Comparison of ENCODE assay signal across 8 mouse cellular contexts in genomic region chr3:137864124-137864987, GRCm38 (mm10). TPM values are rescaled to one million over a fixed set of nuclear protein-coding genes. Genes with fewer than 3 reads are reported as not detected.
DNase-seq lines count a peak whose midpoint lies in the region; ATAC-seq and TF ChIP-seq lines count a peak whose summit lies in the region.

TSS of gene H2afz (plus strand) at chr3:137864487.

- H3K4me2 ChIP-seq in embryonic facial prominence, embryonic 13.5 days = peak within 1 kb of the TSS; percentile 65
- H3K4me2 ChIP-seq in limb, embryonic 13.5 days (replicated peaks) = peak within 1 kb of the TSS; percentile 65
- H3K4me2 ChIP-seq in midbrain, embryonic 16.5 days (ENCODE audit: low read length) = peak within 1 kb of the TSS; percentile 56

- WGBS in embryonic facial prominence, embryonic 13.5 days = under 1% methylated on average over 97 of the region's 115 CpGs
- 2% methylated on average over 93 of the region's 115 CpGs for whole genome bisulfite sequencing in heart, adult 2 months
- 0% methylated on average over 74 of the region's 115 CpGs for WGBS in limb, embryonic 13.5 days
- 0% methylated on average over 67 of the region's 115 CpGs for WGBS in midbrain, embryonic 16.5 days

- peak; percentile 97 for DNase-seq in 3134 (ENCODE audit: extremely low read depth, insufficient read length, low spot score)
- DNase-seq in adrenal gland, postnatal 36 days = peak; percentile 98 to 99
- DNase-seq in heart, adult 2 months = peak; percentile 98 to 99
- DNase-seq in kidney, adult 8-10 months = peak; percentile 97 to 98
- peak; percentile 96 to 98 for DNase-seq in spleen, postnatal 10 days (ENCODE audit: low spot score in 2 of 2)

- no peak for TF ChIP-seq EP300 in heart, adult 2 months (IDR thresholded peaks at IDR 0.05; ENCODE audit: insufficient read depth, low read depth, low read length)

- intact Hi-C loops in heart, adult 2 months (cut with DNase I) = loop anchor here (2.0 to 10.0 kb wide), 4 partner anchors 87 to 1210 kb away; partner anchors contain the start of genes Adh5, Mttp and Rap1gds1

- H3K4me1 ChIP-seq in embryonic facial prominence, embryonic 13.5 days = peaks cover 24% of the 10 kb centered on the region
- H3K4me1 ChIP-seq in heart, adult 2 months (ENCODE audit: control insufficient read depth, insufficient read depth, low read length) = no peaks in the 10 kb centered on the region
- H3K4me1 ChIP-seq in limb, embryonic 13.5 days = peaks cover 26% of the 10 kb centered on the region
- H3K4me1 ChIP-seq in midbrain, embryonic 16.5 days (ENCODE audit: control insufficient read depth, insufficient read depth, low read length) = peaks cover 20% of the 10 kb centered on the region

- H3K4me3 ChIP-seq in embryonic facial prominence, embryonic 13.5 days = peak within 1 kb of the TSS; percentile 80
- H3K4me3 ChIP-seq in heart, adult 2 months = peak within 1 kb of the TSS; percentile 81
- peak within 1 kb of the TSS; percentile 83 for H3K4me3 ChIP-seq in limb, embryonic 13.5 days
- H3K4me3 ChIP-seq in midbrain, embryonic 16.5 days (ENCODE audit: low read depth, low read length) = peak within 1 kb of the TSS; percentile 71

- H3K79me2 ChIP-seq in heart, adult 2 months (replicated peaks; ENCODE audit: control insufficient read depth, insufficient read depth, low read length) = 0 out of 2 replicates have a peak, but pooled peaks cover 2% of the 10 kb centered on the region

- peak; percentile 95 for ATAC-seq in embryonic facial prominence, embryonic 13.5 days (ENCODE audit: insufficient number of reproducible peaks, insufficient read depth, low FRiP score, low TSS enrichment, low read depth)
- peak; percentile 94 for ATAC-seq in limb, embryonic 13.5 days (ENCODE audit: low FRiP score, low read depth)
- peak; percentile 95 for ATAC-seq in midbrain, embryonic 16.5 days

- no peaks in the 10 kb centered on the region for H3K27me3 ChIP-seq in embryonic facial prominence, embryonic 13.5 days
- no peaks in the 10 kb centered on the region for H3K27me3 ChIP-seq in heart, adult 2 months (ENCODE audit: control insufficient read depth, insufficient read depth, low read length)
- H3K27me3 ChIP-seq in limb, embryonic 13.5 days = no peaks in the 10 kb centered on the region
- H3K27me3 ChIP-seq in midbrain, embryonic 16.5 days (ENCODE audit: control insufficient read depth, insufficient read depth, low read depth, low read length) = no peaks in the 10 kb centered on the region

- peak within 1 kb of the TSS; percentile 98 for H3K27ac ChIP-seq in embryonic facial prominence, embryonic 13.5 days
- H3K27ac ChIP-seq in heart, adult 2 months = peak within 1 kb of the TSS; percentile 96
- peak within 1 kb of the TSS; percentile 99 for H3K27ac ChIP-seq in limb, embryonic 13.5 days
- peak within 1 kb of the TSS; percentile 97 for H3K27ac ChIP-seq in midbrain, embryonic 16.5 days (ENCODE audit: low read length)

- peak; percentile 87 for TF ChIP-seq POLR2A in heart, adult 2 months (IDR thresholded peaks at IDR 0.05; ENCODE audit: insufficient read depth, low read depth, low read length)

- no peaks in the 10 kb centered on the region for H3K9me3 ChIP-seq in embryonic facial prominence, embryonic 13.5 days
- H3K9me3 ChIP-seq in limb, embryonic 13.5 days = no peaks in the 10 kb centered on the region
- H3K9me3 ChIP-seq in midbrain, embryonic 16.5 days (replicated peaks; ENCODE audit: control insufficient read depth, low read length, poor library complexity, severe bottlenecking) = no peaks in the 10 kb centered on the region

- peaks cover 4% of the 10 kb centered on the region for H3K36me3 ChIP-seq in embryonic facial prominence, embryonic 13.5 days
- H3K36me3 ChIP-seq in heart, adult 2 months (ENCODE audit: control insufficient read depth, insufficient read depth, low read length) = no peaks in the 10 kb centered on the region; the same call in 1 of the 2 replicates
- peaks cover 3% of the 10 kb centered on the region; the same call in 1 of the 2 replicates for H3K36me3 ChIP-seq in limb, embryonic 13.5 days
- no peaks in the 10 kb centered on the region for H3K36me3 ChIP-seq in midbrain, embryonic 16.5 days (ENCODE audit: control insufficient read depth, insufficient read depth, low read length)

- no peak; the same call in 1 of the 2 replicates for TF ChIP-seq CTCF in heart, adult 2 months (IDR thresholded peaks at IDR 0.05)

- H3K9ac ChIP-seq in embryonic facial prominence, embryonic 13.5 days = peak within 1 kb of the TSS; percentile 94
- H3K9ac ChIP-seq in heart, adult 2 months (ENCODE audit: low read depth, low read length) = peak within 1 kb of the TSS; percentile 92
- H3K9ac ChIP-seq in limb, embryonic 13.5 days = peak within 1 kb of the TSS; percentile 94
- H3K9ac ChIP-seq in midbrain, embryonic 16.5 days (ENCODE audit: low read depth, low read length) = peak within 1 kb of the TSS; percentile 91

RNA-seq across cellular contexts. Expression of gene H2afz, which starts in this region (rescaled TPM):
- 100 to 1,000 TPM; 149 to 188 TPM for total RNA-seq in adrenal gland, postnatal 36 days (2021)
- polyA plus RNA-seq in embryonic facial prominence, embryonic 13.5 days (2015; fragmentation: Nextera tagmentation; extraction: Ambion mirVana) = 2,079 and 2,169 TPM in 2 replicates
- 10 to 100 TPM; 53.7 to 53.9 TPM for total RNA-seq in heart, adult 2 months (2021)
- 103 and 154 TPM in 2 replicates for polyA plus RNA-seq in heart, adult 2 months (2012; rRNA removed)
- 1,866 and 1,908 TPM in 2 replicates for polyA plus RNA-seq in limb, embryonic 13.5 days (2015; fragmentation: Nextera tagmentation; extraction: Ambion mirVana)
- polyA plus RNA-seq in midbrain, embryonic 16.5 days (2015; fragmentation: Nextera tagmentation; extraction: Ambion mirVana) = 652 and 731 TPM in 2 replicates

Comparison
In these comparisons a context has a peak if more than half of its experiments do, and no peak if none do; other contexts are left out.
1. Peak in every context shown above with its lines: DNase-seq, ATAC-seq, H3K4me3 ChIP-seq and H3K27ac ChIP-seq.